Mouse (Mus musculus): ENCODE results near the gene Cnst.
"Not testable (repeated sequence)": the region's sequence is repeated elsewhere in the genome, so short reads cannot be mapped to it uniquely, and the experiment has no call there.

The Cnst gene

GRCm38 (mm10) chr1:179644151-179644550 lies 98.0 kb downstream of the Cnst start:
- DNase-seq (ENCODE audit: low spot score in 2 of 2), result no peak

DNA sequence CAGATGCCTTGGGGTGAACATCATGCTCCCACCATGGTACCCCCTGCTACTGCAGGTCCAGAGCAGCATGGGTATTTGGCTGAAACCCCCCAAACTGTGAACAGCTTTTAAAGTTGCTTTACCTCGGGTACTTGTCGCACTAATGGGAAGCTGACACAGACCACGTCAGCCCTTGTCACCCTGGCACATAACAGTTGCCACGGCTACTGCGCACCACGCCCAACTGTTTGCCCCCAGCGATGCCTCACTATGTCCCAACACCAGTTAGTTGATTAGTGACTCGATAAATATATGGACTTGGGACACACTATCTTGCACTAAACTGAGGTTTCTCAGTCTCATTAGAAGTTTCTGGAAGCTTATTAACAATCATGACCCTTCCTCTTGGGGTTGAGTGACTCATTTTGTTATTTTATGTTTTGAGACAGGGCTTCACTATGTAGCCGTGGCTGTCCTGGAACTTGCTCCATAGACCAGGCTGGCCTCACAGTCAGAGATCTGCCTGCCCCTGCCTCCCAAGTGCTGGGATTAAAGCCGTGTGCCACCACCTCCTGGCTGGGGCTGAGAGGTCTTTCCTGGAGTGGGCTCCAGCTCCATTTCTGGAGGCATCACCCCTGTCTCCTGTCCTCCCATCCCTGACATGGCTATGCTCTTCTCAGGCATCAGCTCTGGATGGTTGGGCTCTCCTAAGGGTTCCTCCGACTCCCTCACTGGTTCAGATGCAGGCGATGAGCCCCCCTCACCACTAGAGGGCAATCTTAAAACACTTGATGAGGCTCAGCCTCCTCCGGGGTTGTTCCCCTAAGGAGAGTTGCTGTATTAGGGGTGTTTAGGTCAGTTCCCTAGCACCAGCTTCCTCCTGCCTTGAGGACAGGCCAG lies 99.2 kb downstream of the Cnst start:
- DNase-seq (ENCODE audit: low spot score in 2 of 2), result peak; percentile 56 to 74

DNA sequence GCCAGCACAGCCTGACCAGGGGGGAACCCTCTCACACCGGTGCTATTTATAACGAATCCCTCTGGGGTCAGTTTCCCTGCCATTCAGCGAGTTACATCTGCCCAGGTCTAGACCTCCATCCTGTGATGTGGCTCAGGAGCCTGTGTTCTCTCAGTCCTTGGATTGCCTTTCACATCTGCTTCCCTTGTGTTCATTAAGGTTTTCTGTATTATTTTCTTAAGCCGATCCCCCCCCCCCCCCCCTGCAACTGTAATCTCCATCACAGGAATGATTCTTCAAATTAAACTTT lies 99.8 kb downstream of the Cnst start:
- DNase-seq (ENCODE audit: low spot score in 2 of 2), result no peak

- DNase-seq (ENCODE audit: low spot score in 2 of 2), result not testable (repeated sequence)
These were observed 102.5 kb downstream of the Cnst start for GRCm38 (mm10) chr1:179648678-179649077.

GRCm38 (mm10) chr1:179649324-179649723 lies 103.2 kb downstream of the Cnst start:
- DNase-seq (ENCODE audit: low spot score in 2 of 2), result no peak

DNA sequence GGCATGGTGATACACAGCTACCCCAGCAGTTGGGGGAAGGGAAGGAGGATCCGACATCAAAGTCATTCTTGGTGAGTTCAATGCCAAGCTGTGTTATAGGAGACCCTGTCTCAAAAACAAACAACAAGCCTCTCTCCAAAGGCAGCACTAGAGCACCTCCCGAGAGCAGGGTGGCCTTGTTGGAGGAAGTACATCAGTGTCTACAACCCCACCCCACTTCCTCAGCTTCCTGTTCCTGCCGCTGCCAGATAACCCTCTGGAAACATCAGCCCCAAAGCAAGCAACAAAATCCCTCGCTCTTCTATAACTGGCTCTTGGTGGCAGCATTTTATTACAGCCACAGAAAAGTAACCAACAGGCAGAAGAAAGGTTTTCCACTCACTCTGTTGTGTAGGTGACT lies 104.1 kb downstream of the Cnst start:
- DNase-seq (ENCODE audit: low spot score in 2 of 2), result no peak

DNA sequence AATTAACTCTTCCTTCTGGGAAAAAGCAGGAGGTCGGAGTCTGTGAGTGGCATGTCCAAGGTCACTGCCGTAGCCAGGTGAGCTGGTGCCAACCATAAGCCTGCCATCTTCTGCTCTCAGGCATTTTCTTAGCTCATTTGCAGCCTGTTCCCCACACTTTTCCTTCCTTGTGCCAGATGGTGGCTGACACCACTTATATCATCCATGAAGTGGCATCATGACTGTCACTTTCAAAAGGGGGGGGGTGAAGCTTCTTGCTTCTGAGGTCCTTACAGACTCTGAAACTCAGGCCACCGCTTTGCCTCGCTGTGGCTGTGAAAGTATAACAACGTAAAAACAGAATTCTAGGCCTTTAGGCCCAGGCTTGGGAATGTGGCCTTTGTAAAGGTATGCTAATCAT lies 105.1 kb downstream of the Cnst start:
- no peak for DNase-seq (ENCODE audit: low spot score in 2 of 2)

DNA sequence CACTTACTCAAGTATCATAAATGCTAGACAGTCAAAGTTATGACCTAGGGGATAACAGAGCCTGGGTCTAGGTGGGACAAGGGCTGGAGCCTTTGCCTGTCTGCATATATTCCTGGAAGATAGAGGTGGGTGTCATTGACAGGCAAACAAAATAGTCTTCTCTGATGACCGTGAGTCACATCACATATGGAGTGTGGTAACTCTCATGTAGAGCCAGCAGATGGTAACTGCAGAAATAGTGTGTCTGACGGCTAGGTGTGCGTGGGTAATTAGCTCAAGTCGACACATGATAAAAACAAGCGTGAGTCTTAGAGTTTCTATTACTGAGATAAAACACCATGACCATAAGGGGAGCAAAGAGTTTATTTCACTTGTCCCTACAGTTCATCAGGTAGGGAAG lies 116.9 kb downstream of the Cnst start:
- DNase-seq (ENCODE audit: low spot score in 2 of 2), result no peak

GRCm38 (mm10) chr1:179664309-179664930 lies 118.2 kb downstream of the Cnst start:
- DNase-seq (ENCODE audit: low spot score in 2 of 2), result no peak

- DNase-seq (ENCODE audit: low spot score in 2 of 2), result no peak
These were observed 120.8 kb downstream of the Cnst start for GRCm38 (mm10) chr1:179666971-179667370.

DNA sequence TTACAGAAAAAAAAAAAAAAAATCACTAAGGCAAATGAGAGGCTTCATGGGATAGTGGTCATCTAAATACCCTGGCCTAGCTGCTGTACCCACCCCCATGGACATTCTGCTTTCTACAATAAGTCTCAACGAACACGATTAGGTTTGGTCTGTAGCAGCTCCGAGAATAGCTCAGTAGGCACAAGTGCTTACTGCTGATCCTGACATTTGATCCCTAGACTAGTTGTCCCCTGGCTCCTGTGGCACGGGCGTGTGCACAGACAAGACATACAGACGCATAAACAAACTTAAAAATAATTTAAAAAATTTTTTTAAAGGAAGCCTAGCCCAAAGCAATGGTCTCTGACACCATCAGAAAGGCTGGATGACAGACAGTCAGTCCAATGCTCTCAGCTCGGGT lies 121.3 kb downstream of the Cnst start:
- DNase-seq (ENCODE audit: low spot score in 2 of 2), result no peak

DNA sequence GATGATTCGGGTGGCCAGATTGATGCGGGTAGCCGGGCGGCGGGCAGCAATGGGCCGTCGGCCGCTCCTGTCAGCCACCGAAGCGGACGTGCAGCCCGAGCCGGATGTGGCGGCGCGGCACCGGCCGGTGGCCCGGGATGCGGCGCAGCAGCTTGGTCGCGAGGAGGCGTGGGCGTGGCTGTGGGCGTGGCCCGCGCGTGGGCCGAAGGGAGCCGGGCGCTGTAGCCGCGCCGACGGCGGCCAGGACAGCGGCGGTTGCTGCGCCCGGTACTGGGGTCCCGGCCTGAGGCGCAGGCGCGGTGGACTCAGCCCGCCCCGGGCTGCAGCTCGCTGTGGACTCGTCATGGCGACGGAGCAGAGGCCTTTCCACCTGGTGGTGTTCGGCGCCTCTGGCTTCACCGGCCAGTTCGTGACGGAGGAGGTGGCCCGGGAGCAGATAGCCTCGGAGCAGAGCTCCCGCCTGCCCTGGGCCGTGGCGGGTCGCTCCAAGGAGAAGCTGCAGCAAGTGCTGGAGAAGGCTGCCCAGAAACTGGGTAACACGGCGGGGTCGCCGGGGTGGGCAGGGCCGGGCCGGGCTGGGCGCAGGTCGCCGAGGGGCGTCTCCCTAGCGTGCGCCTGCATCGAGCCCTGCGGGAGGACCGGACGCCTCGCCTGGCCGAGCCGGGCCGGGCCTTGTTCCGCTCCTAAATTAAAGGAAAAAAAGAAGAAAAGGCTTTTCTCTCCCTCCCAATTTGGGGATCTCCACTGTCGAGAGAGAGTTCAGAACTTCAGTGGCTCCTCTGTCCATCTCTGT lies 122.0 kb downstream of the Cnst start, which contains the start of gene Sccpdh:
Gene Sccpdh, plus strand, starts transcription at position 198 of the 793 bp plus-strand sequence.
- peak; percentile 60 to 86 for DNase-seq (ENCODE audit: low spot score in 2 of 2)

GRCm38 (mm10) chr1:179668836-179669537 lies 122.8 kb downstream of the Cnst start:
- DNase-seq (ENCODE audit: low spot score in 2 of 2), result no peak

- DNase-seq (ENCODE audit: low spot score in 2 of 2), result no peak
These were observed 128.2 kb downstream of the Cnst start for GRCm38 (mm10) chr1:179674355-179674754.

- DNase-seq (ENCODE audit: low spot score in 2 of 2), result no peak
These were observed 130.9 kb downstream of the Cnst start for GRCm38 (mm10) chr1:179677031-179677430.

Data from cerebellum, postnatal 4 days (tissue).